Mouse (Mus musculus) layer of hippocampus, adult 9-11 months (tissue): Measurements from ENCODE around the gene Myt1l.

Experiments
- DNase-seq: peaks from one replicate; pipeline ENCODE4 v3.0.0; 2022

Gene Myt1l

DNA sequence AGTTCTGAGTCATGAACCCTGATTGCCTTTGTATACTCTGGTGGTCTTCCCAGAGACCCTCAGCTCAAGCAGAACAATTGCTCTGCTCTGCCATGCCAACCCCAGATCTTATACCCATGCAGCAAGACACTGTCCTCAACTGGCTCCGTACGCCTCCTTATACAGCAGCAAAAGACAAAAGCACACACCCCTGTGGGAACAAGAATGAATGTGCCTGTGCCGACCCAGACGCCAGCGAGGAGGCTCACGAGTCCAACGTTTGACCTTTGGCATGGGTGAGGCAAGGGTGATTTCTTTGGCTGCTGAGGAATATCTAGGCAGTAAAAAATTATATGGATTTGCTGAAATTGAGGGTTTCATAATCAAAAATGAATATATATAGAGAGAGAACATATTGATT is 143.8 kb downstream of the Myt1l start:
- no peak for DNase-seq

- peak; percentile 69 for DNase-seq
Observed at GRCm38 (mm10) chr12:29675594-29676362, 147.6 kb downstream of the Myt1l start.

GRCm38 (mm10) chr12:29682384-29682783 is 154.2 kb downstream of the Myt1l start:
- no peak for DNase-seq

GRCm38 (mm10) chr12:29682946-29683345 is 154.8 kb downstream of the Myt1l start:
- no peak for DNase-seq

DNA sequence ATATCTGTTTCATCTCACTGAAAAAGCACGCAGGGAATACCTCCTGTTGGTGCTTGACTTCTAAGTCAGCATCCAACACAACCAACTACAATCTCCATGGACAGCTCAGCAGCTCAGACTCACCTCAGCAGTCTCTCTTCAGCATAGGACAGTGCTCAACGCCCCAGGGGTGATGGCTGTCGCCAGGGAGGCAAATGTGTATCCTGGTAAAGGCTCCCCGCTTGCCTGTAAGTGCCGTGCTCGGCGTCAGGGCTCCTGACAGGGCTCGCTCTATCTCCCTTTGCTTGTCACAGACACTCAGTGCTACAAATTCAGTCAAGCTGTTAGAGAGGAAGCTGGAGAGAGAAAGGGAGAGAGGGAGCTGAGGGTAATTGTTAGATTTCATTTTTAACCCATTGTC is 158.1 kb downstream of the Myt1l start:
- no peak for DNase-seq

DNA sequence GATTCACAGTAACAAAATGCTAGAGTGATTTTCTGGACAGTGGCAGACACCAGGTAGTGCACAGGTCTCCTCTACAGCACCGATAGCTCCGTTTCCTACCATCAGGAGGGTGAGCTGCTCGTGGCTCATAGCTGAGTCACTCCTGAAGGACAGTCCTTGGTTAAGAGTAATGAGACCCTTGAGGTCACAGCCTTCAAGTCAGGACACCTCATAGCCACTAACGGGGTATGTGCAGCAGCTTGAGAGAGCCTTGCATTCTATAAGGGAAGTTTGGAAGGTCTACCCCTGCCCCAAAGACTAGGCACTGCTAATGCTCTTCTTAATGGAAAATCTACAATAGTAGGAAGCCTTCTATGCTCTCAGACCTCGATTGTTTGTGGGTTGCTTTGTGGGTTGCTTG is 163.4 kb downstream of the Myt1l start:
- no peak for DNase-seq

DNA sequence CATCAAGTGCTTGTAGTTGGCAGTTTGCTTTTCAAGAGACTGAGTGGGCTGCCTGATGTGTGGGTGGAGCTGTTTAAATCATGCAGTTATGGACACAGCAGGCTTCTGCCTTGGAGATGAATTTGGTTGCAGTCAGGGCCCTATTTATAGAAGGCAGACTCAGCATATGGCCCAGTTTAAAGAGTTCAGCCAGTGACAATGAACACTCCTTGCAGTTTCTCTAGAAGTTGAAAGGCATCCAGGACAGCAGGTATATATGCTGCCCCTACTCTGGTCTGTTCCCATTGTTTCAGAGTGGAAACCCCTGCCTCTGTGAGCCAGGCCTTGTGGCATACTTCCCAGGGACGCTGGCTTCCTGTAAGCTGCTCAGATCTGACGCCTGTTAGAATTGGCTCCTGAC is 167.0 kb downstream of the Myt1l start:
- peak; percentile 94 for DNase-seq

GRCm38 (mm10) chr12:29697526-29698500 is 169.6 kb downstream of the Myt1l start:
- peak; percentile 85 for DNase-seq

- no peak for DNase-seq
Observed at GRCm38 (mm10) chr12:29698541-29698940, 170.4 kb downstream of the Myt1l start.

DNA sequence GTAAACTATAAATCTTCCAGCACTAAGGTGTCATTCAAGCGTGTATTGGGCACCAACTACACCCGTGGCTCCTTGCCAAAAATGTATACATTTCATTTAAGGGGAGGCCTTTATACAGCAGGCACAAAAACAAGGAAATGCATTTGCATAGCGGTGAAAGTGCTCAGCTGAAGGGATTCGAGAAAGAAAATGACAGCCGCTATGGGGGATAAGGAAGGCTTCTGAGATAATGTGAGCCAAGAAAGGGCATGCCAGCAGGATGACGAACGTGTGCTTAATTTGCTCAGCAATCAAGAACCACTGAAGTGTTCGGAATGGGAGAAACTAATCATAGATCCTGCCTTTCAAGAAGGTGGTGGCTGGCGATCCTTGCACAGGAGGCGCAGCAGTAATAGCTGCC is 170.8 kb downstream of the Myt1l start:
- DNase-seq: no peak

GRCm38 (mm10) chr12:29699386-29699785 is 171.2 kb downstream of the Myt1l start:
- DNase-seq: no peak

GRCm38 (mm10) chr12:29700026-29700425 is 171.8 kb downstream of the Myt1l start:
- DNase-seq: no peak

GRCm38 (mm10) chr12:29701076-29701475 is 172.9 kb downstream of the Myt1l start:
- DNase-seq: no peak

DNA sequence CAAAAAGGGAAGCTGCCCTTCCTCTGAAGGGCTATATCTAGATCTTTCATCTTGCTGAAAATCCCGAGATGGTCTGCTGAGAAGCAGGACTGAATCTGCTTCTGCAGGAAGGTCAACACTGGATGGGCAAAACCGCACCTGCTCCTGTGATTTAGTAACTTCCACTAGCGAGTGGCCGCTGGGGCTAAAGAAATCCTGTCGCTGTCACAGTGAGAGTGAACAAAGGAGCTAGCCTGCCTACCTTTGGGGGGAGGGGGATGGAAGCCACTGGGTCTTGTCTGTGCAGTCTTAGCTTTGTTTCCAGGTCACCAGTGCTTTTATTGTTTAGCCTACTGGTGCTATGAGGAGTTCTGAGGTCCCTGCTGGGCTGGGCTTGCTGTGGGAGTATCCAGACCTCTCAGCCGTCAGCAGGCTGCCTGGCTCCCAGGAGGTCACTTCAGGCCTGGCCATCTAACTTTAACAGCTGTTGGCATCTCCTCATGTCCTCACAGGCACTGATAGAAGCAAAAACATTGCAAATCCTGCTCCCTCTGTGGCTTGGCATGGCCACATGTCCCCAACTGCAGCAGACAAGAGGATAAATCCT is 173.6 kb downstream of the Myt1l start:
- DNase-seq: no peak

DNA sequence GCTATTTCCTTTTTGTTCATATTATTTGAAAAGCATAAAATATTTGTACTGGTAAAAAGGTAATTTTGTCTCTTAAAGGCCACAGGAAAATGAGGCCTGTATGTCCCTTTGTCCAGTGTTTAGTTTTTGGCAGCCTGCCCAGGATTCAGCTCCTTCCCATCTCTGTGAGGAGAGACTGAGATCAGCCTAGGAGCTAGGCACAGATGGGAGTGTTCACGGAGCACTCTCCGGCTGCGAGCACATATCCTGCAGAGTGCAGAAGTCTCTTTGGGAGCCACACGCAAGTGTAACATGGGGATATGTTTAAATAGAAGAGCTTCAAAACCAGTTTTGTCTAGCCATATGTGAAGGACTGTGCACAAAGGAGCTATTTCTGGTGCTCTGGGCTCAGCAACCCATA is 174.4 kb downstream of the Myt1l start:
- peak; percentile 67 for DNase-seq

- no peak for DNase-seq
Observed at GRCm38 (mm10) chr12:29703541-29703940, 175.4 kb downstream of the Myt1l start.

GRCm38 (mm10) chr12:29707094-29707493 is 178.9 kb downstream of the Myt1l start:
- DNase-seq: no peak

DNA sequence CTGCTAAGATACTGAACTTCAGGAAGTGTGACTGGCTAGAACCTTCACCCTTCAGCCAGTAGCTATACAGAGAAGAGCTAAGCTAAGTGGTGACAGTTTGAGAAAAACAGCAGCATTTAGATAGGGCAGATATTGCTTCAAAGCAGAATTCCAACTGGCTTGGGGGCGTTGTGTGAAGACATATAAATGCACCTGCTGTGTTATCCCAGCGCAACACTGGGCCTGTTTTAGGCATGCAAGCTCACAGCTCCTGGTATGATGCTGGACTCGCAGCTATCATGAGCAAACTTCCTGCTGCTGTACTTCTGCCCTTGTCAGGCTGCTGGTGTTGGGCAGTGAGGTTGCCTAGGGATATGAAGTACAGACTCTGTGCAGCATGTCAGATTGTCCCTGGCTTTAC is 180.0 kb downstream of the Myt1l start:
- DNase-seq: peak; percentile 68

DNA sequence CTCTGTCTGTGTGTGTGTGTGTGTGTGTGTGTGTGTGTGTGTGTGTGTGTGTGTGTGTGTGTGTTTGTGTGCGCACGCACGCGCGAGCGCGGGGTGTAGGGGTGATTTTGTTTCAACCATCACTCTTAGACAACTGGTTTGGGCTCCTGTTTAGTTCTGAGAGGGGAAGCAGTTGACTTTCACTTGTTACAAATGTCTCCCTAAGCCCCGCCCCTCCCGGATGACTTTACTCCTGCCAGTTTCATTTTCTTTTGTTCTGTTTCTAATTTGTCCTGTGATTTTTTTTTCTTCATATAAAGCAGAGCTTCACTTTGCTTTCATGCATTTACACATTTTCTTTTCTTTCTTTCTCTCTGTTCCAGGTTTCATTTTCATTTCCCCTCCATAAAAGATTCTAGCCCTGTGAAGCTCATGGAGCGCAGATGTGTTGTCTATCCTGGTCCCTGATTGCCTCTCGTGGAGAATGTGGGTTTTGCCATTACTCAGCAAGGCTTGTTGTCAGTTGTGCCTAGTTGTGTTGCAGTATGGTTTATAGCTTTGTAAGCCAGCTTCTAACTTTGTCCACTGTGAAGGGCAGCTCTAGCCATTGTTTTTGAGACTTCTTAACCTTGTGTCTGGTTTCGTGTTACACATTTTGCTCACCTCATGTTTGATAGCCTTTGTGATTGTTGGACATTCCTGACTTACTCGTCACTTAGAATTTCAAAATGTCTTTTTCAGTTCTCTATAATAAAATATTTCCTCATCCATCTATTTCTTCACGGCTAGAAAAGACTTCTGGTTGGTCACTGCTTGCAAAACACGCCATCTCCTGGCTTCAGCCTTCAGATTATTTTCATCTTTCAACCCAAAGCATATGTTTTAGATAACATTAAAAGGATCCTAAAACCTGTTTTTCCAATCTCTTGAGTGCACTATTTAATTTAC is 184.9 kb downstream of the Myt1l start:
- no peak for DNase-seq

DNA sequence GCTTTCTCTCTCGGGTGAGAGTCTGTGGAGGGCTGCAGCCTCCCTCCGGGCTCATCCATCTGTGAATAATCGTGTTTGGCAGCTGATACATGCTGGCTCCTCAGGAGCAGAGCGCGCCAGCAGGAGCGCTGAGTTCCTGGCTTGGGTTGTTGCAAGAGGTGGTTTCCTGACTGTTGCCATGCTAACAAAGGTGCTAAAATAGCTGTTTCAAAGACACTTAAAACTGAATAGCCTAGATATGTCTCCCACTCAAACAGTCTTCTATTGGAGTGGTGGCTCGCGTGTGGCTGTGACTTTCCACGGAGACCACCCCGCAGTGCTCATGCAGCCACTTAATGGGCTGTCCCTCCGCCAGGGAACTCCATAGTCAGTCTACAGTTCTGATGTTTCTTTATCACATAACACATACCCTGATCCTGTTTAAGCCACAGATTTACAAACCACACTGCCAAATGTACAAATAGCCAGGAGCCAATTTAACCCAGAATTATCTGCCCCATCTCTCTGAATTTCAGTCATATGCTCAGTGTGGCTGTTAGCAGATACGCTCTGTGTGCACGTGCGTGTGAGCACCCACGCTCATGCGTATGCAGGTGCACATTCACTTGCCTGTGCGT is 195.6 kb downstream of the Myt1l start:
- peak; percentile 89 for DNase-seq

DNA sequence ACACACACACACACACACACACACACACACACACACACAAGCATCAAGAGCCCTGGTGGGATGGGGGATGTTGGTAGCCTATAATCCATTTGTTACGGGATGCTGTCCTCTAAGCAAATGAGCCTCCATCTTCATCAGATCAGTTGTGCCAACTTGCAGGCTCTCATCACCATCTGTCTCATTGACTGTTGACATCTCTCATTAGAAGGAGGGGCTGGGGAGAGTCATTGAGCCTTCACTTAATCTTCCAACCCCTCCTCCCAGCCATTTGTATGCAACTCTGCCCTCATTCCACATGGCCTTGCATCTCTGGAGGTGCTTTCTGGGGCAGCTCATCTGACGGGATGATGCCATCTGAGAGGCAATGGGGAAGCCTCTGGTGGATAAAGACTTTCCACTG is 200.1 kb downstream of the Myt1l start:
- DNase-seq: no peak
